Mouse (Mus musculus): ENCODE measurements around the gene Eif4e. TPM values are rescaled to one million over a fixed set of nuclear protein-coding genes. Genes with fewer than 3 reads are reported as not detected.

Gene Eif4e
- polyA plus RNA-seq, 2 experiments: 205 to 327 TPM

GRCm38 (mm10) chr3:138528265-138528664 lies 2.3 kb downstream of the Eif4e start:
- no peak overlapping the region for H3K27ac ChIP-seq (replicated peaks; ENCODE audit: low read depth, low read length)

GRCm38 (mm10) chr3:138530578-138531478 lies 4.8 kb downstream of the Eif4e start:
- Histone ChIP-seq H3K27ac (replicated peaks; ENCODE audit: low read depth, low read length) (no peak overlapping the region), H3K27me3 (ENCODE audit: control insufficient read depth, insufficient read depth, low read length) (no peaks in the 10 kb centered on the region), H3K4me2 (replicated peaks; ENCODE audit: low read depth, low read length, severe bottlenecking) (no peak overlapping the region), H3K4me3 (replicated peaks; ENCODE audit: low read length) (no peak overlapping the region), H3K4me1 (ENCODE audit: control insufficient read depth, insufficient read depth, low read length) (peaks cover 29% of the 10 kb centered on the region), H3K36me3 (ENCODE audit: control insufficient read depth, insufficient read depth, low read length) (no peaks in the 10 kb centered on the region), H3K9me3 (ENCODE audit: control insufficient read depth, low read length) (no peaks in the 10 kb centered on the region), H3K9ac (ENCODE audit: low read depth, low read length, severe bottlenecking) (no peak overlapping the region)
- WGBS: 82% methylated on average over 8 of the region's 8 CpGs
- no peak for ATAC-seq (ENCODE audit: low FRiP score, low read depth)
- no peak for DNase-seq (ENCODE audit: low spot score)
- TF ChIP-seq POLR2A (IDR thresholded peaks at IDR 0.05; ENCODE audit: borderline replicate concordance, extremely low read depth, insufficient read depth, insufficient read length): no peak

More at GRCm38 (mm10) chr3:138528265-138528664, 2.3 kb downstream of the Eif4e start:
- Histone ChIP-seq H3K9me3 (ENCODE audit: control insufficient read depth, low read length) (no peaks in the 10 kb centered on the region), H3K27me3 (ENCODE audit: control insufficient read depth, insufficient read depth, low read length) (no peaks in the 10 kb centered on the region), H3K4me2 (replicated peaks; ENCODE audit: low read depth, low read length, severe bottlenecking) (peak overlapping the region; percentile 69), H3K4me3 (replicated peaks; ENCODE audit: low read length) (peak overlapping the region; percentile 96), H3K36me3 (ENCODE audit: control insufficient read depth, insufficient read depth, low read length) (no peaks in the 10 kb centered on the region), H3K4me1 (ENCODE audit: control insufficient read depth, insufficient read depth, low read length) (peaks cover 30% of the 10 kb centered on the region), H3K9ac (ENCODE audit: low read depth, low read length, severe bottlenecking) (peak overlapping the region; percentile 96)
- 1% methylated on average over 16 of the region's 16 CpGs for WGBS
- ATAC-seq (ENCODE audit: low FRiP score, low read depth) (no peak), DNase-seq (ENCODE audit: low spot score) (no peak)
- TF ChIP-seq POLR2A (IDR thresholded peaks at IDR 0.05; ENCODE audit: borderline replicate concordance, extremely low read depth, insufficient read depth, insufficient read length): no peak

GRCm38 (mm10) chr3:138531479-138532181 lies 5.7 kb downstream of the Eif4e start:
- Histone ChIP-seq H3K9ac (ENCODE audit: low read depth, low read length, severe bottlenecking) (no peak overlapping the region), H3K4me2 (replicated peaks; ENCODE audit: low read depth, low read length, severe bottlenecking) (no peak overlapping the region), H3K27ac (replicated peaks; ENCODE audit: low read depth, low read length) (no peak overlapping the region), H3K36me3 (ENCODE audit: control insufficient read depth, insufficient read depth, low read length) (no peaks in the 10 kb centered on the region), H3K27me3 (ENCODE audit: control insufficient read depth, insufficient read depth, low read length) (no peaks in the 10 kb centered on the region), H3K4me1 (ENCODE audit: control insufficient read depth, insufficient read depth, low read length) (peaks cover 24% of the 10 kb centered on the region), H3K9me3 (ENCODE audit: control insufficient read depth, low read length) (no peaks in the 10 kb centered on the region), H3K4me3 (replicated peaks; ENCODE audit: low read length) (no peak overlapping the region)
- ATAC-seq (ENCODE audit: low FRiP score, low read depth): no peak
- TF ChIP-seq POLR2A (IDR thresholded peaks at IDR 0.05; ENCODE audit: borderline replicate concordance, extremely low read depth, insufficient read depth, insufficient read length): no peak
- DNase-seq (ENCODE audit: low spot score): no peak
- WGBS: 66% methylated on average over 12 of the region's 12 CpGs

GRCm38 (mm10) chr3:138532764-138533163 lies 6.8 kb downstream of the Eif4e start:
- H3K27ac ChIP-seq (replicated peaks; ENCODE audit: low read depth, low read length): no peak overlapping the region
- no peak for DNase-seq (ENCODE audit: low spot score)
- 59% methylated on average over 2 of the region's 2 CpGs for WGBS
- no peak for TF ChIP-seq POLR2A (IDR thresholded peaks at IDR 0.05; ENCODE audit: borderline replicate concordance, extremely low read depth, insufficient read depth, insufficient read length)
- H3K9ac ChIP-seq (ENCODE audit: low read depth, low read length, severe bottlenecking): no peak overlapping the region
- no peaks in the 10 kb centered on the region for H3K9me3 ChIP-seq (ENCODE audit: control insufficient read depth, low read length)
- H3K4me3 ChIP-seq (replicated peaks; ENCODE audit: low read length): no peak overlapping the region
- H3K4me2 ChIP-seq (replicated peaks; ENCODE audit: low read depth, low read length, severe bottlenecking): no peak overlapping the region
- H3K4me1 ChIP-seq (ENCODE audit: control insufficient read depth, insufficient read depth, low read length): peaks cover 24% of the 10 kb centered on the region
- no peak for ATAC-seq (ENCODE audit: low FRiP score, low read depth)
- no peaks in the 10 kb centered on the region for H3K36me3 ChIP-seq (ENCODE audit: control insufficient read depth, insufficient read depth, low read length)
- no peaks in the 10 kb centered on the region for H3K27me3 ChIP-seq (ENCODE audit: control insufficient read depth, insufficient read depth, low read length)

GRCm38 (mm10) chr3:138536031-138536430 lies 10.1 kb downstream of the Eif4e start:
- Histone ChIP-seq H3K4me1 (ENCODE audit: control insufficient read depth, insufficient read depth, low read length) (peaks cover 9% of the 10 kb centered on the region; the same call in 1 of the 2 replicates), H3K36me3 (ENCODE audit: control insufficient read depth, insufficient read depth, low read length) (no peaks in the 10 kb centered on the region), H3K27ac (replicated peaks; ENCODE audit: low read depth, low read length) (no peak overlapping the region), H3K4me2 (replicated peaks; ENCODE audit: low read depth, low read length, severe bottlenecking) (no peak overlapping the region), H3K4me3 (replicated peaks; ENCODE audit: low read length) (no peak overlapping the region), H3K9ac (ENCODE audit: low read depth, low read length, severe bottlenecking) (no peak overlapping the region), H3K27me3 (ENCODE audit: control insufficient read depth, insufficient read depth, low read length) (no peaks in the 10 kb centered on the region), H3K9me3 (ENCODE audit: control insufficient read depth, low read length) (no peaks in the 10 kb centered on the region)
- ATAC-seq (ENCODE audit: low FRiP score, low read depth) (no peak), DNase-seq (ENCODE audit: low spot score) (no peak)
- no peak for TF ChIP-seq POLR2A (IDR thresholded peaks at IDR 0.05; ENCODE audit: borderline replicate concordance, extremely low read depth, insufficient read depth, insufficient read length)
- 98% methylated on average over 2 of the region's 2 CpGs for WGBS
